Mouse (Mus musculus) cerebellum, postnatal 25 days (tissue): ENCODE results near the gene Prmt8.
A peak's percentile ranks its signal among the peaks of the same experiment; 100 is the strongest.

Experiments used
- DNase-seq, 2 experiments: peaks; one replicate each; pipeline ENCODE4 v3.0.0; 2021; ENCODE audit warnings: mixed read lengths in 2 of 2

Prmt8 gene

GRCm38 (mm10) chr6:127739921-127740320 is 29.4 kb downstream of the Prmt8 start:
- DNase-seq: peak; percentile 22 to 27

- no peak for DNase-seq
Observed at GRCm38 (mm10) chr6:127735130-127735981, 33.9 kb downstream of the Prmt8 start.

GRCm38 (mm10) chr6:127723126-127723525 is 46.1 kb downstream of the Prmt8 start:
- no peak for DNase-seq

GRCm38 (mm10) chr6:127719875-127720274 is 49.4 kb downstream of the Prmt8 start:
- no peak for DNase-seq

- DNase-seq: no peak
Observed at GRCm38 (mm10) chr6:127717239-127718137, 51.8 kb downstream of the Prmt8 start.

- no peak for DNase-seq
Observed at GRCm38 (mm10) chr6:127715428-127715827, 53.8 kb downstream of the Prmt8 start.

GRCm38 (mm10) chr6:127714906-127715305 is 54.4 kb downstream of the Prmt8 start:
- DNase-seq: no peak

- DNase-seq: no peak
Observed at GRCm38 (mm10) chr6:127708218-127708628, 61.0 kb downstream of the Prmt8 start.

GRCm38 (mm10) chr6:127701036-127701783 is 68.1 kb downstream of the Prmt8 start:
- no peak for DNase-seq

- DNase-seq: no peak
Observed at GRCm38 (mm10) chr6:127693681-127694080, 75.6 kb downstream of the Prmt8 start.

- no peak for DNase-seq
Observed at GRCm38 (mm10) chr6:127692298-127692697, 77.0 kb downstream of the Prmt8 start.

GRCm38 (mm10) chr6:127687181-127687860 is 82.0 kb downstream of the Prmt8 start:
- DNase-seq: no peak

GRCm38 (mm10) chr6:127684981-127685380 is 84.3 kb downstream of the Prmt8 start:
- DNase-seq: no peak

- no peak for DNase-seq
Observed at GRCm38 (mm10) chr6:127683561-127683960, 85.7 kb downstream of the Prmt8 start.

- DNase-seq: no peak
Observed at GRCm38 (mm10) chr6:127680784-127681183, 88.5 kb downstream of the Prmt8 start.

- no peak for DNase-seq
Observed at GRCm38 (mm10) chr6:127678998-127679397, 90.3 kb downstream of the Prmt8 start.

GRCm38 (mm10) chr6:127678320-127678719 is 91.0 kb downstream of the Prmt8 start:
- DNase-seq: no peak

- DNase-seq: no peak
Observed at GRCm38 (mm10) chr6:127676866-127677265, 92.4 kb downstream of the Prmt8 start.

GRCm38 (mm10) chr6:127672071-127672470 is 97.2 kb downstream of the Prmt8 start:
- DNase-seq: no peak

- DNase-seq: no peak
Observed at GRCm38 (mm10) chr6:127670031-127670430, 99.2 kb downstream of the Prmt8 start.

GRCm38 (mm10) chr6:127669313-127669712 is 100.0 kb downstream of the Prmt8 start:
- peak in 1 of 2 experiments; percentile 18 for DNase-seq

GRCm38 (mm10) chr6:127663263-127663662 is 106.0 kb downstream of the Prmt8 start:
- no peak for DNase-seq
